Mouse (Mus musculus) cerebellum, adult 9-10 months (tissue): Measurements from ENCODE around the gene Pla2g1b.

Experiments
- DNase-seq: peaks from one replicate; pipeline ENCODE4 v3.0.0; 2022

Pla2g1b gene

DNA sequence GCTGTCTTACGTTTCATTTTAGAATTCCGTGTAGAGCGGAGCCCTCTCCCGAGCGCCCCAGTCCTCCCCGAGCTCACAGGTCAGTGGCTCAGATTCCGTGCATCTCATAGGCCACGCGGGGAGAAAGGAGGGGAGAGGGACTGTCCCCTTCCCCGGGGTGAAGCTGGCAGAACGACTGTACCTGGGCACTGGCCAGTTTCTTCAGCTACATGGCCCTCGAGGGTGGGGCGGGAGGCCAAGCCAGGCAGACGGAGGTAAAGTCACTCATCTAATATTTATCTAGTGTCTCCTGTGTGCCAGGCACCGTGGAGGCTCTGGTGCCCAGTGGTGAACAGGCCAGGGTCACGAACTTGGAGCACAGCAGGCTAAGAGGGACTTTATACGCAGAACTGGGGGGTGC lies 19.0 kb upstream of the Pla2g1b start:
- DNase-seq = no peak

DNA sequence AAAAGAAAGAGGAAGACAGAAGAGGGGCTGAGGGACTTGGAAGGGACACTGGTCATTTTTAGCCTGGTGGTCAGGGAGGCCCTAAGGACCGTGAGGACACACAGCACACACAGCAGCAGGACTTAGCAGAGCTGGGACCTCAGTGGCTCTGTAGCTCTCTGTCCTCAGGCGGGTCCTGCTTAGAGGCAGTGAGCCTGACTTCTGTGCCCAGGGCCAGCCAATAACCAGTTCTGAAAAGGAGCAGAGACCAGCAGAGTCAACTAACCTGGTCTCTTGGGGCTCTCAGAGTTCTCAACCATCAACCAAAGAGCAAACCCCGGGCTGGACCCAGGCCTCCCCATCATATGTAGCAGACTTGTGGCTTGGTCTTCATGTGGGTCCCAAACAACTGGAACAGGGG lies 16.8 kb upstream of the Pla2g1b start:
- no peak for DNase-seq

DNA sequence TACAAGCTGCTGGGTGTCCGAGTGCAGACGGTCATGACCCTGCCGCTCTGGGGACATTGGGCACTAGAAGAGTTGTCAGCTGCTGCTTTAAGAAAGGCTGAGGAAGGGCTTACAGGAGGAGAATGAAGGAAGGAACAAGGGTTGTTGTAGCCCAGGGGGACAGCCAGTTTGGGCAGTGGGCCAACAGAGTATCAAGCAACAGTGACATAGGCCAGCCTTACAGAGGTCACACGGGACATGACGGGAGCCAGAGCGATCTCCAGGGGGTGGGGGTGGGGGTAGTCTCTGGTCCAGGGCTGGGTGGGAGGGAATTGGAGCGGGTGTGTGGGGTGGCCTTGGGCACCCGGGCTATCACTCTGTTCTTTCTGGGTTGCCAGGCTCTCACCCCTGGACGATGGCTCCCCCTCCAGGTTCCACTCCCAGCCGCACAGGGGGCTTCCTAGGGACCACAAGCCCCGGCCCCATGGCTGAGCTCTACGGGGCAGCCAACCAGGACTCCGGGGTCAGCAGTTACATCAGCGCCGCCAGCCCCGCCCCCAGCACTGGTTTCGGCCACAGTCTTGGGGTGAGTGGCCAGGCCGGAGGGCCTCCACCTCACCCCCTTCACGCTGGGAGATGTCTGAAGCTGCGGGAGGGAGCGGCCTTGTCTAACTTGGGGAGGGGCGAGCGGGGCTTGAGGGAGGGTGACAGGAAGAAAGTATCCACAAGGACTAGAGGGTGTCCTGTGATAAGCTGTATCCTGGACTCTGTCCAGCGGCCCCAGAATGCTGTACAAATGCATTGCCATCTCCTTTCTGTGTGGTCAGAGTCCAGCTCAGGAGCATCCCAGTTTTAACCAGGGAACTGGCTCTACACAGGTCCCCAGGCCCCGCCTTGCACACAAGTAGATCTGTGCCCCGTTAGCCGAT lies 15.4 kb upstream of the Pla2g1b start:
- no peak for DNase-seq

DNA sequence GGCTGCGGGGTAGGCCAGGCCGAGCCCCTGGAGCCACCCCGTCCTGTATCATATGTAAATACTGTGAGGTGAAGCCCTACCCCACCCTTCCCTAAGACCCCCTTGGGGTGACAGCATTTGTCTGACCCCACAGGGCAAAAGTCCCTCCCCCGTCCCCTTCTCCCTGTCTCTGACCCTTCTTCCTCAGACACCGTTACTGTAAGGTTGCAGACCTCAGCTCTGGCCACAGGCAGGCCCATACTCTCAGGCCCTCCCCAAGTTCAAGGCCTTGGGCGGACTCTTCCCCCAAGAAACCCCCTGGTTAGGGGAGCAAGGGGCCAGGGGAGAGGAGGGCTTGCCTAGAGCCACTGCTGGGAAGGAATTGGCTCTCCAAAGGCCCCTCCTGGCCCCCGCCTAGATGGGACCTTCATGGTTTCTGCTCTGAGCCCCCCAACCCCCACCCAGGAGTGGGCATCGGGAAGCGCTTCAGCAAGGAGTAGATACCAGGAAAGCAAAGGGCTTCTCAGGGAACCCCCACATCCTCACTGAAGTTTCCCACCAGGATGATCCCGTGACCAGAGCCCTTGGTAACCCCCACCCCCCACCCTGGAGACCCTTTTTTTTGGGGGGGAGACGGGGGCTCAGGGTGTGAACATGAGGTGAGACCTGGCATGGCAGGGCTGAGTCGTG lies 11.5 kb upstream of the Pla2g1b start:
- no peak for DNase-seq

DNA sequence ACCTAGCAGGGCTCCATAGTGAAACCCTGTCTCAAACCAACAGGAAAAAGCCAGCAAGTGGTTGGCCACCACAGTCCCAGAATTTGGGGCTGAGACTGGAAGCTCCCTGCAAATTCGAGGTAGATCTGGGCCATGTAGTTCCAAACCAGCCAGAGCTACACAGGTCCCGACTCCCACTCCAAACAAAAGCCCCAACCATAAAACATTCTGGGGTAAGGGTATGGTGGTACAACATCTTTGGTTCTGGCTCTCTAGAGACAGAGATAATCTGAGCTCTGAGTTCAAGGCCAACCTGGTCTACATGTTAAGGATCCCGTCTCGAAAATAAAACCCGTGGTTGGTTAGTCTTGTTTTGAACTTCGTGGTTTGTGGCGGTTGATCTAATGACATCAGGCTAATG lies 10.2 kb upstream of the Pla2g1b start:
- DNase-seq = no peak

DNA sequence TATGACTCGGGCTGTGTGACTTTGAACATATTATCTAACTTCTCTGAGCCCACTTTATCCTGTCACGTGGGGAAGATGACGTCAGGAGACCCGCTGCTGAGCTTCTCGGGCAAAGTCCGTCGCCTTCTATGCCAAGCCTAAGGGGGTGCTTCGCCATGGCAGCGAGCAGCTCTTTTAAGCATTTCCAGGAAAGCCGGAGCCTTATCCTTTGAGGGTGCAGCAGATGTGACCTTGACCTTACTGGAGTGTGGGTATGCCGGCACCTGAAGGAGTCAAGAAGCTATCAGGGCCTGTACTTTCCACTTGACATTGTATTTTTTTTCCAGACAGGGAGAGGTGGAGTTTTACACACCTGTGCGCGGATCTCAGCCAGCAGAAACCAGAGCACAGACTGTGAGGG lies 7.1 kb upstream of the Pla2g1b start:
- DNase-seq = no peak

DNA sequence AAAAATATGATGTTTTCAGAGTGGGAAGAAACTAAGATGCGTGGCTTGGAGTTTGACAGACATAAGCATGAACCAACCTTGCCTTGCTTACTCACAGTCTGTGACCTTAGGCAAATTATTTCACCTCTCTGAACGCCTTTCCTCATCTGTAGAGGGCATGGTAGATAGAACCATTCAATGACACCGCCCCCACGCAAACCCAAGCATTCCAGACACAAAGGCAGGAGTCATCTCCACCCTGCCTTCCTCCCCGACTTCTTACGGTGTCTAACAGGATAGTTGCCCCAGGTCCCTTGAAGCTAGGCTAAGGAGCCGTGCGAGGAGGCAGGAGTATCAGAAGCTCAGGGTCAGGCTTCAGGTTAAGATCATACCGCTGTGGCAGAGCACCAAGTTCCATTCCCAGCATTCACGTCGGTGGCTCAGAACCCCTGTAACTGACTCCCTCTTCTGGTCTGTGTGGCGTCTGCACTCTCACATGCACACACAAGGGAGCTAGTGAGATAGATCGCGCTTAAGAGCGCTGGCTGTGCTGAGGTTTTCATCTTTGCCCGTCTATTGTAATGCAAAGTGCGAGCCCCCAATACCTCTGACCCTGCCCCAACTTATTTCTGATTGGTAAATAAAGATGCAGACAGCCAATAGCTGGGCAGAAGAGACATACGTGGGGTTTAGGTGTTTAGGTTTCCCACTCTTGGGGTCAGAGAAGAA lies 1.5 kb upstream of the Pla2g1b start:
- DNase-seq = no peak

DNA sequence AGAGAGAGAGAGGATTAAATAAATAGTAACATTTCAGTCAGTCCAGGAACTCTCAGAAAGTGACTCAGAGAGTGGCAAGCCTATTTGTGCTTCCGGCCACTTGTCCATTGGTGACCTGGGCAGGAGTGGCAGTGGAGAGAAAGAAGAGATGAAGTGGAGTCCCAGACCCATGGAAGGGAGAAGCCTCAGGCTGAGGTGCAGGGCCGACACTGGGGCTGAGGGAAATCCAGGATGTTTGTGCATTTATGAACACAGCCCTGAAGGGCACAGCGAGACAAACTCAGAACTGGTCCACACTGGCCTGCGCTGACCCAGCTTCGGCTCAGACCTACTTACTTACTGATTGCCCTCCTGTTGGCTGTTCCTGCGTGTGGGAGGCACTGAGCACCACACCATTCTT lies 3.7 kb downstream of the Pla2g1b start:
- no peak for DNase-seq

DNA sequence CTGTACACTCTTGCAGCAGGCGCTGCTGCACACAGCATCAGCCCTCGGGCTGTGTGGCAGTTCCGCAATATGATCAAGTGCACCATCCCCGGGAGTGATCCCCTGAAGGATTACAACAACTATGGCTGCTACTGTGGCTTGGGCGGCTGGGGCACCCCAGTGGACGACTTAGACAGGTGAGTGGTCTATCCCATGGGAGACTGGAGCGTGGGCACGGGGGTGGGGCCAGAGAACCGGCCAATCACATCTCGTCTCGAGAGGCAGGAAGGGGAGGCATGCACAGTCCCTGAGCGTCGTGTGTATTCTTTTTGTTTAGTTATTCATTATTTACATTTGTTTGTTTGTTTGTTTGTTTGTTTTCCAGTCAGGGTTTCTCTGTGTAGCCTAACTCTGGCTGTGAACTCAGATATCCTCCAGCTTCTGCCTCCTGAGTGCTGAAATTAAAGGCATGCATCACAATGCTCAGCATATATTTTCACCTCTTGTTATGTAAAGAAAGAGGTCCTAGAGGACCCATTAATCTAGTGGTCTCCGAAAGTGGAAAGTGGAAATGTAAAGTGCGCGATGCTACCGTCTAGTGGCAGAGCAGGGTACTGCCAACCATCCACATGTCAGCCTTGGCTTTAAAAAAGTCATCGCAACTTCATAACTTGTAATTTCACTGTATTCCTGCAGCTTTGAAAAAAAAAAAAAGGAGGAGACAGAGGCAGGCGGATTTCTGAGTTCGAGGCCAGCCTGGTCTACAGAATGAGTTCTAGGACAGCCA lies 4.9 kb downstream of the Pla2g1b start:
- DNase-seq = peak; percentile 56

DNA sequence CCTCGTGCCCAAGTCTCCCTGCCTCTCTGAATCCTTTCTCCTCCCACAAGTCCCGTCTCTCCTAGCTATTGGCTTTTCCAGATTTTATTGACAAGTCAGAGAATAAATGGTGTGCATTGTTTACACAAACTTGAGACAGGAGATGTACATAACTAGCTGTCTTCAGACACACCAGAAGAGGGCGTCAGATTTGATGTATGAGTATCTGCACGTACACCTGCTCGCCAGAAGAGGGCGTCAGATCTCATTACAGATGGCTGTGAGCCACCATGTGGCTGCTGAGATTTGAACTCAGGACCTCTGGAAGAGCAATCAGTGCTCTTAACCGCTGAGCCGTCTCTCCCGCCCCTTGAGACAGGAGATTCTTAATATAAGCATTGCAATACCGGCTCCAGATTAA lies 7.1 kb downstream of the Pla2g1b start:
- no peak for DNase-seq

DNA sequence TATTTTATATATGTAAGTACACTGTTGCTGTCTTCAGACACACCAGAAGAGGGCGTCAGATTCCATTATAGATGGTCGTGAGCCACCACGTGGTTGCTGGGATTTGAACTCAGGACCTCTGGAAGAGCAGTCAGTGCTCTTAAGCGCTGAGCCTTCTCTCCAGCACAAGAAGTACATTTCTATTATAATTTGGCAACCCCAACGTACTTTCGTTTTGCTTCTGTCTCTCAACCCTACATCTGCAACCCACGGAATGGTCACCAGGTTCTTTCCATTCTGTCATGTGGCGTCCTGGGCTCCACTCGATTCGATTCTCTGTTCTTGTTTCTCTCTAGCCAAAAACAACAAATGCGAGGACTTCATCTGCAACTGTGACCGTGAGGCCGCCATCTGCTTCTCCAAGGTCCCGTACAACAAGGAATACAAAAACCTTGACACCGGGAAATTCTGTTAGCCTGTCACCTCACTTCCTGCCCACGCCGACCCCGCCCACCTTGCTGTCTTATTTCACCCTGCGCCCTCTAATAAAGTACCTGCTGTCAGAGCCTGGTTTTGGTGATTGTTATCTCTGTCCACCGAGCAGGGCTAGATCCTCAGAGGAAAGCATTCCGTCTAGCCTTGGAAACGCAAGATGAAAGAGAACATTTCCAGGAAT lies 8.2 kb downstream of the Pla2g1b start:
- DNase-seq = no peak

DNA sequence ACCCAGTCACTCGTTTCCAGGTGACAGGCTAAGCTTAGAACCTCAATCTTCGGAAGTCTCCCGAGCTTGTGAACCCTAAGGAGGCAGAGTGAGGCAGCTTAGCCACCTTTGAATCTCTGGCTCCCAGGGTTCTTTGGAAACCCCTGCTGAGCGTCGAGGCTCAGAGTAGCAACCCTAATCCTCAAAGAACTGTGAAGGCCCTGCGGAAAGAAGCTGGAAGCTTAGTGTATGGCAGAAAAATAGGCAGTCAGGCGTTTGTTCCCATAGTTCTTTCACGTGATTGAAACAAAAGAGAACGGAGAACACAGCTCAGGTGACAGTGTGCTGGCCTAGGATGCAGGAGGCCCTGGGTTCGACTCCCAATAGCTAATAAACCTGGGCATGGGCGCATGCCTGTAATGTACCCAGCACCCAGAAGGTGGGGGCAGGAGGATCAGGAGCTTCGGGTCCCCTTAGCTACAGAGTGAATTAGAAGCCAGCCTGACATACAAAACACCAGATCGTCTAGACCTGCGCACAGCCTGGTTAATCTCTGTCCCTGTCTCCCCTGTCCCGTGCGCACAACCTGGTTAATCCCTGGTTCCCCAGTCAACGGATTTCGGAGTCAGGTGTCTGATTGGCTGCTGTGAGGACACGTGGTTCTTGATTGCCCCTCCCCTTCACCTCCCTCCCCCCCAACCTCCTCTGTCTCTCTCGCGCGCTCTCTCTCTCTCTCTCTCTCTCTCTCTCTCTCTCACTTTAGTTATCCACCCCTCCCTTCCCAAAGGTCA lies 9.5 kb downstream of the Pla2g1b start:
- peak; percentile 66 for DNase-seq

DNA sequence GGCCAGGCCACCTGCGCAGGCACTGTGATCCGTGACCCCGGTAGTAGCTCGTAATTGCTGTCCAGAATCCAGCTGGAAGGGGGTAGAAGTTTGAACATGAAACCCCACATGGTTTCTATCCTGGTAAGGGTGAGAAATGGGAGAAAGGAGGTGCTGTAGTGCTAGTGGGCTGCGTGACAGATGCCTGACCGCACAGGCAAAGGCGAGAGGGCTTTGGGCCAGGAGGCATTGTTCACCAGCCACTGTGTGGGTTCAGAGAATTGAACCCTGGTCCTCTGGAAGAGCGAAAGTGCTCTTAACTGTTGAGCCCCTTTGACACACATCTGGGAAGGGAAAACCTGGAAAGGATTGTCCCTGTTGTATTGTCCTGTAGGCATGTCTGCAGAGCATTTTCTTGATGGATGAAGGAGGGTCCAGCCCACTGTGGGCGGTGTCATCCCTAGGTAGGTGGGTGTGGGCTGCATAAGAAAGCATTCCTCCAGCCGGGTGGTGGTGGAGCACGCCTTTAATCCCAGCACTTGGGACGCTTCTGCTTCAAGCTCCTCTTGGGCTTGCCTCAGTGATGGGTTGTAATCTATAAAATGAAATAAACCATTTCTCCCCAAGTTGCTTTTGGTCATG lies 10.2 kb downstream of the Pla2g1b start:
- peak; percentile 36 for DNase-seq

DNA sequence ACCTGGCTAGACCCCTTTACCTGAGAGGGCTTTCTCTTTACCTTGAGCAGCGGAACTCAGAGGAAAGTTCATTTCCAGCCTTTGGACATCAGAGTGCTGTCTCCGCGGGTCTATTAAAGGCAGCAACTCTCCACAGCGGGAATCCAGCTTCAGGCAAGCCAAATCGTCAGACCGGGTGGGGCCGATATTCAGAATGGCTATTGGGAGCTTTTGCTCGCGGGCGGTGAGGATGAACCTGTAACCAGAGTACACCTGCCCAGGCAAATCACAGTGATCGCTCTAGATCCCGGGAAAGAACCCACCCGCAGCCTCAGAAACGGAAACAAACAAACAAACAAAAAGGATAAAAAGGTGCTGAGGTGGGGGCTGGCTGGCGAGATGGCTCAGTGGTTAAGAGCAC lies 13.5 kb downstream of the Pla2g1b start:
- peak; percentile 30 for DNase-seq

DNA sequence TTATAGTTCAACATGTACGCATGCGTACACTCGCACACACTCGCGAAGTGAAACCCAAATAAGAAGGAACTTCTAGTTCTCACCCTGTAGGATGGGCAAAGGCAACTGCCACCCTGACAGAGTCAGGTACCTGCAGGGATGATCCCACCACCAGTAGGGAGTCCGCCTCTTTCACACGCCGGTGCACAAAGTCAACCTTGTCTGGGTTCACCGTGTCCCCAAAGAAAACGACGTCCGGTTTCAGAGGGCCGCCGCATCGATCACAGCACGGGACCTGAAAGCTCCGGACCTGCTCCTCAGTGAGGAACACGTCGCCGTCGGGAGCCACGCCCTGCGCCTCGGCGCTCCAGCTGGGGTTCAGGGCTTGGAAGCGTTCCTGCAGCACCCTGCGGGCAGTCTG lies 14.0 kb downstream of the Pla2g1b start:
- peak; percentile 46 for DNase-seq

DNA sequence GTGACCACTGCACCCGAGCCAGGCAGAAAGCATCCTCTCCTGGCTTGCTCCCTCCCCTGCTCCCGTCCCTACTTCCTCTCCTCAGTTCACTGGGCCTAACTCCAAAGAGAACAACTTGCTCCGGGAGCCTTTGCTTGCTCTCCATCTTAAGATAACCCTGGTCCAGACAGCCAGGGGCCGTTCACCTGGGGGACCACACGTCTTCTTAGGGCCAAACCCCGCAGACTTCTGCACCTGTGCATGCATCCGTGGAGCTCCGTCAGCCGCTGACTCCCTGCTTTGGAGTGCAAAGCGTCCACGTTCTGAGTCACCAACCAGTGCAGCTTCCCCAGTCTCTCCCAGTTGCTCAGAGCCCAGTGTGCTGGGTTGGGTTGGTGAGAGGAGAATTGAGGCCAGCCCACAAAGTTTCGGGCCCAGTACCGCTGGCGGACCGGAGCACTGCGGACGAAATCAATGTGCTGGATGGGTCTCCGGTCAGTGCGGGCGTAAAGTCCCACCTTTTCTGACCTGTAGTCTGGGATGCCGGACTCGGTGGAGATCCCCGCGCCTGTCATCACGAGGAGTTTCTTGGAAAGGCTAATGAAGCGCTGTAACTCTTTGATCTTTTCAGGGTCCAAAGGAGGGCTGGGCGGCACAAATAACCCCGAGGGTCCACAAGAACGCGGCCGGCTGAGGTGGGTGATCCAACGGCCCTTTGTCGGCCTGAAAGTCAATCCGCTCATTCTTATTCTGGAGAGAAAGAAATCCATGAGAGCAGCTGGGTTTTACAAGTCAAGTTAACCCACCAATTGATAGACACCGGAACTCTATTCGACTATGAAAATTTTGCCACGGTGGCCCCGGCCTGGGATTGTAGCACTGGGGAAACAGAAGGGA lies 16.6 kb downstream of the Pla2g1b start:
- peak; percentile 64 for DNase-seq

DNA sequence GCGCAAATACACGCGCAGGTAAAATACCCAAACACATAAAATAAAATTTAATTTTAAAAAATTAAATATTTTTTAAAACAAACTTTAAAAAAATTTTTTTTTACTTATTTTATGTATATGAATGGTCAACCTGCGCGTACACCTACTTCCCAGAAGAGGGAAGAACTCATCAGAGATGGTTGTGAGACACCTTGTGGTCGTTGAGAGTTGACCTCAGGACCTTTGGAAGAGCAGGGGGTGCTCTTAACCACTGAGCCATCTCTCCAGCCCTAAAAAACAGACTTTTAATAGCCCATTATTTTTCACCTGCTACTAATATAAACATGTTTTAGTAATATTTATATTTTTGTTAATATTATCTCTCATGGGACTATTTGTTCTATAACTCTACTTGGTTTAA lies 17.3 kb downstream of the Pla2g1b start:
- peak; percentile 48 for DNase-seq

DNA sequence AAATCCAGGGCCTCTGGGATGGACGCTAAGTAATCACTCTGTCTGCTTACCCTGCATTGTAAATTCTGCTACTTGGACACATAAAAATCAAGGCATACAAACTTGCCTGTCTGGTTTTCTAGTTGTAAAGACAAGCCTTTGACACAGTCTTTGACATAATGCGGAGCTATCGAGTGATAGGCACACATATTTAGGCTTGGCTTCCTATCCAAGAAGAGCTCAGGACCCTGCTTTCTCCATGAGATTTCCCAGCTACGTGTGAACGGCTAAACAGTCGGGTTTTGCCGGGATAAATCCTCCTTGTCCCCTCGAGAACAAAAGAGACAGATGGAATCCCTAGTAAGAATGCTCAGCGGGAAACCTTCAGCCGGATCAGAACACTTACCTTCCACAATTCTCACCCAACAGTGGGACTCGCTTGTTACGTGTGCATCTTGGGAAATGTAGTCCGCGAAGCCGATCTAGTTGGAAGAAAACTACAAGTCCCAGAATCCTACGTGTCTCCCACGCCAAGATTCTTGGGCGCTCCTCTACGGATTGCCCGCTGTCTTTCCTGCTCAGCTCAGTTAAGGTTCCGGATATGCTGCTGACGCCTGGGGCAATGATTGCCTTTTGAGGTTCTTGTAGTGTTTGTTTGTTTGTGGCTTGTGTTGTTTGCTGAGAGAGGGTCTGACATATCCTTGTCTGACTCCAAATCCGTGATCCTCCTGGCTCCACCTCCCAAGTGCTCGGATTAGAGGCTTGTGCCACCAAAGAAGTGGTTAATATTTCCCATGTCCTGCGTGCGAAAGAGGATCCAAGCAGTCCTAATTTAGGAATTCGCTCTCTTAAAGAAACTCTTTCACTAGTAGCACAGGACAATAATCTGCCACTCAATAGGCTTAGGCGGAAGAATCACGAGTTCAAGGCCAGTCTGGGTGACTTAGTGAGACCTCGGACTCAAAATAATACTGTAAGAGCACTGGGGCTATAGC lies 18.2 kb downstream of the Pla2g1b start, which contains the start of gene Sirt4:
TSS of gene Sirt4 (minus strand) at position 779 of the 974 bp plus-strand sequence.
- DNase-seq = peak; percentile 97

DNA sequence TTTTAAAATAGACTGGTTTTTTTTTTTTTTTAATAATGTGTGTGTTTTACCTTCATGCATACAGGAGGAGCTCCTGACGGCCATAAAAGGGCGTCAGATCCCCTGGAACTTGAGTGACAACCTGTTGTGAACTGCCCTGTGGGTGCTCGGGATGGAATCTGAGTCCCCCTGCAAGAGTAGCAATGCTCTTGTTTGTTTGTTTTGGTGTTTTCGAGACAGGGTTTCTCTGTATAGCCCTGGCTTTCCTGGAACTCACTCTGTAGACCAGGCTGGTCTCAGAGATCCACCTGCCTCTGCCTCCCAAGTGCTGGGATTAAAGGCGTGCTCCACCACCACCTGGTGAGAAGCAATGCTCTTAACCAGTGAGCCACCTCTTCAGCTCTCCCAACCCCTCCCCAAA lies 18.9 kb downstream of the Pla2g1b start:
- peak; percentile 55 for DNase-seq
